Mouse (Mus musculus): ENCODE results near the gene Trex1. TPM values are rescaled to one million over a fixed set of nuclear protein-coding genes. Genes with fewer than 3 reads are reported as not detected.

Trex1 gene
- polyA plus RNA-seq, 1 experiment, result 6.3 TPM

GRCm38 (mm10) chr9:109039681-109040080 is 19.9 kb downstream of the Trex1 start:
- no peak overlapping the region for H3K27ac ChIP-seq (ENCODE audit: control insufficient read depth, insufficient read depth, low read depth, low read length)
- no peaks in the 10 kb centered on the region; the same call in 1 of the 2 replicates for H3K27me3 ChIP-seq (ENCODE audit: control insufficient read depth, insufficient read depth, low read length)
- no peak for TF ChIP-seq CTCF (IDR thresholded peaks at IDR 0.05; ENCODE audit: control insufficient read depth, insufficient read depth, insufficient replicate concordance, low read depth, low read length)
- TF ChIP-seq POLR2A (IDR thresholded peaks at IDR 0.05; ENCODE audit: control insufficient read depth, low read depth, low read length), result no peak
- no peak overlapping the region for H3K4me3 ChIP-seq (ENCODE audit: control insufficient read depth, low read depth, low read length)
- no peaks in the 10 kb centered on the region for H3K36me3 ChIP-seq (ENCODE audit: control insufficient read depth, insufficient read depth, low read length)
- H3K4me1 ChIP-seq (ENCODE audit: control insufficient read depth, insufficient read depth, low read length), result peaks cover 12% of the 10 kb centered on the region

- Histone ChIP-seq H3K27me3 (ENCODE audit: control insufficient read depth, insufficient read depth, low read length) (no peaks in the 10 kb centered on the region; the same call in 1 of the 2 replicates), H3K4me3 (ENCODE audit: control insufficient read depth, low read depth, low read length) (peak overlapping the region; percentile 84), H3K36me3 (ENCODE audit: control insufficient read depth, insufficient read depth, low read length) (no peaks in the 10 kb centered on the region), H3K27ac (ENCODE audit: control insufficient read depth, insufficient read depth, low read depth, low read length) (peak overlapping the region; percentile 77), H3K4me1 (ENCODE audit: control insufficient read depth, insufficient read depth, low read length) (peaks cover 12% of the 10 kb centered on the region)
- TF ChIP-seq CTCF (IDR thresholded peaks at IDR 0.05; ENCODE audit: control insufficient read depth, insufficient read depth, insufficient replicate concordance, low read depth, low read length) (no peak), POLR2A (IDR thresholded peaks at IDR 0.05; ENCODE audit: control insufficient read depth, low read depth, low read length) (no peak)
Observed at GRCm38 (mm10) chr9:109038901-109039364, 20.6 kb downstream of the Trex1 start.

- Histone ChIP-seq H3K4me1 (ENCODE audit: control insufficient read depth, insufficient read depth, low read length) (peaks cover 12% of the 10 kb centered on the region), H3K4me3 (ENCODE audit: control insufficient read depth, low read depth, low read length) (peak within 1 kb of the TSS; percentile 84), H3K36me3 (ENCODE audit: control insufficient read depth, insufficient read depth, low read length) (no peaks in the 10 kb centered on the region), H3K27me3 (ENCODE audit: control insufficient read depth, insufficient read depth, low read length) (no peaks in the 10 kb centered on the region; the same call in 1 of the 2 replicates), H3K27ac (ENCODE audit: control insufficient read depth, insufficient read depth, low read depth, low read length) (peak within 1 kb of the TSS; percentile 77)
- TF ChIP-seq POLR2A (IDR thresholded peaks at IDR 0.05; ENCODE audit: control insufficient read depth, low read depth, low read length) (0 out of 2 replicates have a peak, but pooled peaks have one; percentile 38), CTCF (IDR thresholded peaks at IDR 0.05; ENCODE audit: control insufficient read depth, insufficient read depth, insufficient replicate concordance, low read depth, low read length) (no peak)
Observed at GRCm38 (mm10) chr9:109038086-109038895, 21.2 kb downstream of the Trex1 start, which contains the start of gene Shisa5. TSS of gene Shisa5 (plus strand) at chr9:109038565.

- no peak overlapping the region for H3K4me3 ChIP-seq (ENCODE audit: control insufficient read depth, low read depth, low read length)
- no peaks in the 10 kb centered on the region for H3K27me3 ChIP-seq (ENCODE audit: control insufficient read depth, insufficient read depth, low read length)
- H3K36me3 ChIP-seq (ENCODE audit: control insufficient read depth, insufficient read depth, low read length), result no peaks in the 10 kb centered on the region
- TF ChIP-seq POLR2A (IDR thresholded peaks at IDR 0.05; ENCODE audit: control insufficient read depth, low read depth, low read length) (no peak), CTCF (IDR thresholded peaks at IDR 0.05; ENCODE audit: control insufficient read depth, insufficient read depth, insufficient replicate concordance, low read depth, low read length) (no peak)
- no peak overlapping the region for H3K27ac ChIP-seq (ENCODE audit: control insufficient read depth, insufficient read depth, low read depth, low read length)
- no peaks in the 10 kb centered on the region for H3K4me1 ChIP-seq (ENCODE audit: control insufficient read depth, insufficient read depth, low read length)
Observed at GRCm38 (mm10) chr9:109032435-109032834, 27.1 kb downstream of the Trex1 start.

GRCm38 (mm10) chr9:109031686-109032085 is 27.8 kb downstream of the Trex1 start:
- Histone ChIP-seq H3K4me3 (ENCODE audit: control insufficient read depth, low read depth, low read length) (no peak overlapping the region), H3K27ac (ENCODE audit: control insufficient read depth, insufficient read depth, low read depth, low read length) (no peak overlapping the region), H3K27me3 (ENCODE audit: control insufficient read depth, insufficient read depth, low read length) (no peaks in the 10 kb centered on the region), H3K4me1 (ENCODE audit: control insufficient read depth, insufficient read depth, low read length) (no peaks in the 10 kb centered on the region), H3K36me3 (ENCODE audit: control insufficient read depth, insufficient read depth, low read length) (no peaks in the 10 kb centered on the region)
- no peak for TF ChIP-seq POLR2A (IDR thresholded peaks at IDR 0.05; ENCODE audit: control insufficient read depth, low read depth, low read length)
- no peak for TF ChIP-seq CTCF (IDR thresholded peaks at IDR 0.05; ENCODE audit: control insufficient read depth, insufficient read depth, insufficient replicate concordance, low read depth, low read length)

- Histone ChIP-seq H3K27ac (ENCODE audit: control insufficient read depth, insufficient read depth, low read depth, low read length) (no peak overlapping the region), H3K4me3 (ENCODE audit: control insufficient read depth, low read depth, low read length) (no peak overlapping the region), H3K27me3 (ENCODE audit: control insufficient read depth, insufficient read depth, low read length) (no peaks in the 10 kb centered on the region), H3K4me1 (ENCODE audit: control insufficient read depth, insufficient read depth, low read length) (no peaks in the 10 kb centered on the region), H3K36me3 (ENCODE audit: control insufficient read depth, insufficient read depth, low read length) (no peaks in the 10 kb centered on the region)
- TF ChIP-seq CTCF (IDR thresholded peaks at IDR 0.05; ENCODE audit: control insufficient read depth, insufficient read depth, insufficient replicate concordance, low read depth, low read length) (no peak), POLR2A (IDR thresholded peaks at IDR 0.05; ENCODE audit: control insufficient read depth, low read depth, low read length) (no peak)
Observed at GRCm38 (mm10) chr9:109031001-109031400, 28.5 kb downstream of the Trex1 start.

- H3K27ac ChIP-seq (ENCODE audit: control insufficient read depth, insufficient read depth, low read depth, low read length), result no peak overlapping the region
- TF ChIP-seq POLR2A (IDR thresholded peaks at IDR 0.05; ENCODE audit: control insufficient read depth, low read depth, low read length) (no peak), CTCF (IDR thresholded peaks at IDR 0.05; ENCODE audit: control insufficient read depth, insufficient read depth, insufficient replicate concordance, low read depth, low read length) (no peak)
- no peaks in the 10 kb centered on the region for H3K27me3 ChIP-seq (ENCODE audit: control insufficient read depth, insufficient read depth, low read length)
- H3K4me3 ChIP-seq (ENCODE audit: control insufficient read depth, low read depth, low read length), result no peak overlapping the region
- no peaks in the 10 kb centered on the region for H3K4me1 ChIP-seq (ENCODE audit: control insufficient read depth, insufficient read depth, low read length)
- H3K36me3 ChIP-seq (ENCODE audit: control insufficient read depth, insufficient read depth, low read length), result no peaks in the 10 kb centered on the region
Observed at GRCm38 (mm10) chr9:109030312-109030711, 29.2 kb downstream of the Trex1 start.
